Mouse (Mus musculus) C2C12 (cell line): ENCODE results near the gene Gtf2ird2.

ENCODE experiments used
- CTCF ChIP-seq: IDR thresholded peaks from one replicate; pipeline ENCODE4 v1.5.1; 2011; ENCODE audit not compliant: control insufficient read depth, insufficient read depth, insufficient read length
- FOSL1 ChIP-seq: IDR thresholded peaks from one replicate; pipeline ENCODE4 v1.8.0; 2011; ENCODE audit warnings: mild to moderate bottlenecking, low read length; ENCODE audit not compliant: poor library complexity, insufficient read depth, severe bottlenecking
- USF1 ChIP-seq: IDR thresholded peaks from one replicate; pipeline ENCODE4 v1.6.1; 2011; ENCODE audit warnings: low read depth, mild to moderate bottlenecking, control low read depth, moderate library complexity

GRCm38 (mm10) chr5:134235111-134235510, 51.3 kb downstream of the Gtf2ird2 start:
- TF ChIP-seq FOSL1 (no peak), CTCF (no peak), USF1 (no peak)
